Mouse (Mus musculus) liver, postnatal 0 days (tissue): Measurements from ENCODE around the gene Nfkbiz.

ENCODE experiments used
- CTCF ChIP-seq: sonication (generic); IDR thresholded peaks from 2 replicates; pipeline ENCODE4 v1.5.1; 2016; ENCODE audit warnings: antibody characterized with exemption, low read depth
- EP300 ChIP-seq: IDR thresholded peaks from 2 replicates; pipeline ENCODE4 v1.6.1; 2016; ENCODE audit warnings: antibody characterized with exemption, low read depth, mild to moderate bottlenecking

DNA sequence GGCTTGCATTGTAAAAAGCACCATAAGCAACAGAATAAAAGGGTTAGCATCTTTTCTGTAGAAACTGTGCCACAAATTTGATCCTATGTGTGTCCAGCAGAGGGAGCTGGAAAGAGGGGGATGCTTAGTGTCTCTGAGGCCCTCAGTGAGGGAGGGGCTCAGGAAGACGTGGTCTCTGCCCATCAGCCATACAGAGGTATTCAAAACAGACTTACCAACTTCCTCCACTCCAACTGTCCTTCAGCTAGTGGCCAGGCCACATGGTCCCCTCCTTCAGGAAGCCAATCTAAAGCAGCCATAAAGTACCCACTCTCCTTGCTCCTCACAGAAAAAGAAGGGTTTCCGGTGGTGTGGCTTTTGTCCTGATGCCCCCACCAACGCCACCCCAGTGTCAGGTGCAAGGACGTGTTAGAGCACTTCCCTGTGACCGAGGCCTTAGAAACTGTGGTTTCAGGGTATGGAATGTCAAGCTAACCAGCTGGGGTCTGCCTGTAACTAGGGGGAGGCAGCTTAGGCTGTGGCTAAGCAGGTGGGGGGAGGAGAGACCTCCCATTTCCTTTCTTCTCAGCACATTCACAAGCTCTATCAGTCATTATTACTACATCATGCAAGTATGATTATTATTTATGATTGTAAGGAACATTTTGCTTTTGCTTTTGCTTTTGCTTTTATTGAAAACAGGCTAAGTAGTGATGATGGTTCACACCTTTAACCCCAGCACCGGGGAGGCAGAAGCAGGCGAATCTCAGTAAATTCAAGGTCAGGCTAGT is 49.3 kb upstream of the Nfkbiz start:
- TF ChIP-seq EP300: no peak
- peak; percentile 64 for TF ChIP-seq CTCF
